Mouse (Mus musculus): ENCODE measurements around the gene Trf. TPM values are rescaled to one million over a fixed set of nuclear protein-coding genes. Genes with fewer than 3 reads are reported as not detected.

Gene Trf
- polyA plus RNA-seq, 2 experiments, result 2,444 to 4,971 TPM

GRCm38 (mm10) chr9:103212654-103213420, 17.4 kb downstream of the Trf start:
- 72% methylated on average over 28 of the region's 28 CpGs for WGBS (ENCODE audit: insufficient replicate concordance)
- DNase-seq (ENCODE audit: low read depth in 3 of 3, low spot score in 3 of 3) (no peak), ATAC-seq (ENCODE audit: insufficient read depth) (no peak)
- no peaks in the 10 kb centered on the region for H3K9me3 ChIP-seq (ENCODE audit: control insufficient read depth, low read length)
- H3K4me3 ChIP-seq (ENCODE audit: insufficient read depth in 1 of 2, low read depth in 2 of 2, low read length in 2 of 2), result no peak overlapping the region
- no peak overlapping the region for H3K27ac ChIP-seq
- no peaks in the 10 kb centered on the region; the same call in 1 of the 2 replicates for H3K36me3 ChIP-seq (replicated peaks; ENCODE audit: control insufficient read depth, insufficient read depth, low read depth)
- no peak overlapping the region for H3K9ac ChIP-seq (replicated peaks)
- no peak overlapping the region for H3K4me2 ChIP-seq (ENCODE audit: low read depth)
- TF ChIP-seq EP300 (IDR thresholded peaks at IDR 0.05; ENCODE audit: low read depth) (no peak), CTCF (IDR thresholded peaks at IDR 0.05; ENCODE audit: low read depth) (no peak)
- H3K27me3 ChIP-seq (ENCODE audit: control insufficient read depth, insufficient read depth, low read length), result no peaks in the 10 kb centered on the region
- H3K4me1 ChIP-seq (replicated peaks; ENCODE audit: control insufficient read depth in 2 of 2, insufficient read depth in 2 of 2, low read length in 1 of 2), result peaks cover 0 to 3% of the 10 kb centered on the region in 2 experiments; a peak in 2 of 4 replicates

DNA sequence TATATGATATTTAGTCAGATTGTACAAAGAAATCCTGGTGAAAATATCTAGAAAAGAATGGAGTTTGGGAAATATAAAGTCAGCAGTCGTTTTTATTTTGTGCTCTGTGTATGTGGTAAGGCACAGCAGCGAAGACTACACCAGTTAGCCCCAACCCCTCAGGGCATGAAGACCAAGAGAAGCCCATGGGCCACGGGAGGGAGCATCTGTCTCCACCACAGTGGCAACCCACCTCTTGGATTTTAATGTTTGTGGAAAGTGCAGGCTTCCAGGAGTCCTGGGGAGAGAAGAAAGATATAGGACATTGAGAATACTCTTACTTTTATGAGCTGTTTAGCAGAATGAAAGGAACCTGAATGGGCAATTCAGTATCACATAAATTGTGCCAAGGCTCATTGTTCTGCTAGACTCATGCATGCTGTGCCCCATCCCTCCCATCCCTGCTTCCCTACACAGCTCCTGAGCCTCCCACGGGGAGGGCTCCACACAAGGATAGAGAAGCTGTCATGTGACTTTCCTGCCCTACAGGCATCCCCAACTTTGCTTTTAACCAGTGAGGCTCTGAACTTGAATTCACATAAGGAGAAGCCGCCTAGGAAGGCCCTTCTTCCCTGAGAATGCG, 21.3 kb downstream of the Trf start:
- Histone ChIP-seq H3K4me2 (ENCODE audit: low read depth) (no peak overlapping the region), H3K9ac (replicated peaks) (no peak overlapping the region), H3K36me3 (replicated peaks; ENCODE audit: control insufficient read depth, insufficient read depth, low read depth) (no peaks in the 10 kb centered on the region), H3K27me3 (ENCODE audit: control insufficient read depth, insufficient read depth, low read length) (no peaks in the 10 kb centered on the region), H3K4me3 (ENCODE audit: insufficient read depth in 1 of 2, low read depth in 2 of 2, low read length in 2 of 2) (no peak overlapping the region), H3K4me1 (replicated peaks; ENCODE audit: control insufficient read depth in 2 of 2, insufficient read depth in 2 of 2, low read length in 1 of 2) (peaks cover 6 to 13% of the 10 kb centered on the region in 2 experiments; a peak in 3 of 4 replicates), H3K9me3 (ENCODE audit: control insufficient read depth, low read length) (no peaks in the 10 kb centered on the region), H3K27ac (no peak overlapping the region)
- 53% methylated on average over 6 of the region's 6 CpGs for WGBS (ENCODE audit: insufficient replicate concordance)
- no peak for ATAC-seq (ENCODE audit: insufficient read depth)
- DNase-seq (ENCODE audit: low read depth in 3 of 3, low spot score in 3 of 3), result no peak
- TF ChIP-seq CTCF (IDR thresholded peaks at IDR 0.05; ENCODE audit: low read depth) (no peak), EP300 (IDR thresholded peaks at IDR 0.05; ENCODE audit: low read depth) (no peak)

DNA sequence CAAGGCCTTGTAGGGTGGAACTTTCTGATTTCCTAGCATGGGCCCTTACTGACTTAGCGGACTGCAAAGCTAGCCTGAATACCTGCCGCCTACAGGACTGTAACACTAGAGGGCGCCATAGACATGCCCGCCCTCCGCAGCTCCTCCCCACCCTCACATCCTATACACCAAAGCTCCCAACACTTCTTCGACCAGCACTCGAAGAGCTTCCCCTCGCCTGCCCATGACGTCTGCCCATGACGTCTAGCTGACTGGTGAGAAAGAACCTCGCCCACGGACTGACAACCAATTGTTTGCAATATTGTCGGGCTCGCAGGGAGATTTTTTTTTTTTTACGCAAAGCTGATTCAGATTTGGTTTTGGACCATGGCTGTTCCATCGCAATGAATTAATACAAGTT, 22.4 kb downstream of the Trf start:
- H3K4me3 ChIP-seq (ENCODE audit: insufficient read depth in 1 of 2, low read depth in 2 of 2, low read length in 2 of 2), result no peak overlapping the region
- TF ChIP-seq CTCF (IDR thresholded peaks at IDR 0.05; ENCODE audit: low read depth), result peak; percentile 97
- TF ChIP-seq EP300 (IDR thresholded peaks at IDR 0.05; ENCODE audit: low read depth), result no peak
- ATAC-seq (ENCODE audit: insufficient read depth), result peak; percentile 68
- no peak overlapping the region for H3K9ac ChIP-seq (replicated peaks)
- no peaks in the 10 kb centered on the region for H3K36me3 ChIP-seq (replicated peaks; ENCODE audit: control insufficient read depth, insufficient read depth, low read depth)
- no peaks in the 10 kb centered on the region for H3K9me3 ChIP-seq (ENCODE audit: control insufficient read depth, low read length)
- WGBS (ENCODE audit: insufficient replicate concordance), result 9% methylated on average over 16 of the region's 16 CpGs
- peak overlapping the region; percentile 48 for H3K4me2 ChIP-seq (ENCODE audit: low read depth)
- no peak overlapping the region for H3K27ac ChIP-seq
- peak; percentile 64 to 74 (median 65) for DNase-seq (ENCODE audit: low read depth in 3 of 3, low spot score in 3 of 3)
- H3K4me1 ChIP-seq (replicated peaks; ENCODE audit: control insufficient read depth in 2 of 2, insufficient read depth in 2 of 2, low read length in 1 of 2), result peaks cover 6 to 13% of the 10 kb centered on the region in 2 experiments; a peak in 3 of 4 replicates
- H3K27me3 ChIP-seq (ENCODE audit: control insufficient read depth, insufficient read depth, low read length), result no peaks in the 10 kb centered on the region

DNA sequence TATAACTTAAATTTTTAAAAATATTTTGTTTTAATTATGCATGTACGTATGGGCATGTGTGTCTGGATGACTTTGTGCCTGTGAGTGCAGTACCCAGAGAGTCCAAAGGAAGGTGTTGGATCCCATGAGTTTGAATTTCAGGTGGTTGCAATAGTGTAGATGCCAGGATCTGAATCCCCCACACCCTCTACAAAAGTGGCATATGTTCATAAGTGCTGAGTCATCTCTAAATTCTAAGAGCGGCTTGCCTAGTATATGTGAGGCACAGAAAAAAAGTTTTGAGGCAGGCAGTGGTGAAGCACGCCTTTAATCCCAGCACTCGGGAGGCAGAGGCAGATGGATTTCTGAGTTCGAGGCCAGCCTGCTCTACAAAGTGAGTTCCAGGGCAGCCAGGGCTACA, 24.5 kb downstream of the Trf start:
- no peak overlapping the region for H3K4me3 ChIP-seq (ENCODE audit: insufficient read depth in 1 of 2, low read depth in 2 of 2, low read length in 2 of 2)

More for the DNA sequence above, 24.5 kb downstream of the Trf start:
- 60% methylated on average over 5 of the region's 5 CpGs for WGBS (ENCODE audit: insufficient replicate concordance)
- TF ChIP-seq EP300 (IDR thresholded peaks at IDR 0.05; ENCODE audit: low read depth) (no peak), CTCF (IDR thresholded peaks at IDR 0.05; ENCODE audit: low read depth) (no peak)
- DNase-seq (ENCODE audit: low read depth in 3 of 3, low spot score in 3 of 3) (no peak), ATAC-seq (ENCODE audit: insufficient read depth) (peak; percentile 10; the same call in 1 of the 2 replicates)
- Histone ChIP-seq H3K9me3 (ENCODE audit: control insufficient read depth, low read length) (no peaks in the 10 kb centered on the region), H3K36me3 (replicated peaks; ENCODE audit: control insufficient read depth, insufficient read depth, low read depth) (no peaks in the 10 kb centered on the region), H3K4me2 (ENCODE audit: low read depth) (no peak overlapping the region), H3K4me1 (replicated peaks; ENCODE audit: control insufficient read depth in 2 of 2, insufficient read depth in 2 of 2, low read length in 1 of 2) (peaks cover 6 to 13% of the 10 kb centered on the region in 2 experiments; a peak in 3 of 4 replicates), H3K9ac (replicated peaks) (no peak overlapping the region), H3K27me3 (ENCODE audit: control insufficient read depth, insufficient read depth, low read length) (no peaks in the 10 kb centered on the region), H3K27ac (peak overlapping the region; percentile 2; the same call in 1 of the 2 replicates)
